Mouse (Mus musculus): Measurements from ENCODE around the gene Pex10. TPM values are rescaled to one million over a fixed set of nuclear protein-coding genes. Genes with fewer than 3 reads are reported as not detected.

Gene Pex10
- polyA plus RNA-seq, 1 experiment from 2014 or later, result 21.3 TPM

- no peak overlapping the region; the same call in 1 of the 2 replicates for H3K27ac ChIP-seq
- ATAC-seq (ENCODE audit: insufficient number of reproducible peaks, low FRiP score, low TSS enrichment, low read depth), result no peak
- peaks cover 9% of the 10 kb centered on the region; the same call in 1 of the 2 replicates for H3K36me3 ChIP-seq
- H3K4me3 ChIP-seq, result no peak overlapping the region
- 81% methylated on average over 8 of the region's 8 CpGs for WGBS
- H3K27me3 ChIP-seq, result no peaks in the 10 kb centered on the region
- H3K4me2 ChIP-seq, result no peak overlapping the region
- H3K4me1 ChIP-seq, result peaks cover 24% of the 10 kb centered on the region
- H3K9me3 ChIP-seq, result no peaks in the 10 kb centered on the region
- H3K9ac ChIP-seq, result no peak overlapping the region
These were observed 29.2 kb downstream of the Pex10 start for GRCm38 (mm10) chr4:155095967-155096366.

GRCm38 (mm10) chr4:155097452-155097851, 30.6 kb downstream of the Pex10 start:
- Histone ChIP-seq H3K9ac (no peak overlapping the region), H3K4me3 (no peak overlapping the region), H3K9me3 (no peaks in the 10 kb centered on the region), H3K27ac (no peak overlapping the region), H3K4me1 (peaks cover 24% of the 10 kb centered on the region), H3K27me3 (no peaks in the 10 kb centered on the region), H3K4me2 (no peak overlapping the region), H3K36me3 (0 out of 2 replicates have a peak, but pooled peaks cover 6% of the 10 kb centered on the region)
- ATAC-seq (ENCODE audit: insufficient number of reproducible peaks, low FRiP score, low TSS enrichment, low read depth), result no peak
- WGBS, result 81% methylated on average over 6 of the region's 6 CpGs

GRCm38 (mm10) chr4:155098572-155098971, 31.8 kb downstream of the Pex10 start:
- H3K9ac ChIP-seq, result no peak overlapping the region
- no peak overlapping the region for H3K27ac ChIP-seq
- H3K27me3 ChIP-seq, result no peaks in the 10 kb centered on the region
- no peaks in the 10 kb centered on the region for H3K36me3 ChIP-seq
- 77% methylated on average over 4 of the region's 4 CpGs for WGBS
- H3K9me3 ChIP-seq, result no peaks in the 10 kb centered on the region
- ATAC-seq (ENCODE audit: insufficient number of reproducible peaks, low FRiP score, low TSS enrichment, low read depth), result no peak
- H3K4me3 ChIP-seq, result no peak overlapping the region
- no peak overlapping the region for H3K4me2 ChIP-seq
- H3K4me1 ChIP-seq, result peaks cover 24% of the 10 kb centered on the region

- Histone ChIP-seq H3K27me3 (no peaks in the 10 kb centered on the region), H3K4me3 (no peak overlapping the region), H3K9me3 (no peaks in the 10 kb centered on the region), H3K9ac (no peak overlapping the region), H3K4me1 (peaks cover 25% of the 10 kb centered on the region), H3K36me3 (no peaks in the 10 kb centered on the region), H3K4me2 (no peak overlapping the region), H3K27ac (no peak overlapping the region)
- no peak for ATAC-seq (ENCODE audit: insufficient number of reproducible peaks, low FRiP score, low TSS enrichment, low read depth)
- 96% methylated on average over 4 of the region's 4 CpGs for WGBS
These were observed 41.1 kb downstream of the Pex10 start for GRCm38 (mm10) chr4:155107886-155108285.

- WGBS, result 19% methylated on average over 5 of the region's 5 CpGs
- H3K9me3 ChIP-seq, result no peaks in the 10 kb centered on the region
- peak overlapping the region; percentile 80 for H3K27ac ChIP-seq
- no peaks in the 10 kb centered on the region for H3K36me3 ChIP-seq
- no peak for ATAC-seq (ENCODE audit: insufficient number of reproducible peaks, low FRiP score, low TSS enrichment, low read depth)
- no peak overlapping the region for H3K4me2 ChIP-seq
- H3K9ac ChIP-seq, result no peak overlapping the region
- H3K4me1 ChIP-seq, result peaks cover 38% of the 10 kb centered on the region
- no peaks in the 10 kb centered on the region for H3K27me3 ChIP-seq
- no peak overlapping the region for H3K4me3 ChIP-seq
These were observed 42.7 kb downstream of the Pex10 start for GRCm38 (mm10) chr4:155109471-155109870.

- H3K9ac ChIP-seq, result no peak overlapping the region
- peak overlapping the region; percentile 12; the same call in 1 of the 2 replicates for H3K4me2 ChIP-seq
- H3K4me1 ChIP-seq, result peaks cover 59% of the 10 kb centered on the region
- 0 out of 2 replicates have a peak, but pooled peaks cover 6% of the 10 kb centered on the region for H3K36me3 ChIP-seq
- peak; percentile 64; the same call in 1 of the 2 replicates for ATAC-seq (ENCODE audit: insufficient number of reproducible peaks, low FRiP score, low TSS enrichment, low read depth)
- peak overlapping the region; percentile 89 for H3K27ac ChIP-seq
- peaks cover 4% of the 10 kb centered on the region; the same call in 1 of the 2 replicates for H3K9me3 ChIP-seq
- no peaks in the 10 kb centered on the region for H3K27me3 ChIP-seq
- H3K4me3 ChIP-seq, result no peak overlapping the region
- 24% methylated on average over 8 of the region's 8 CpGs for WGBS
These were observed 47.1 kb downstream of the Pex10 start for GRCm38 (mm10) chr4:155113766-155114410.

GRCm38 (mm10) chr4:155116607-155117006, 49.8 kb downstream of the Pex10 start:
- ATAC-seq (ENCODE audit: insufficient number of reproducible peaks, low FRiP score, low TSS enrichment, low read depth), result no peak
- peaks cover 4% of the 10 kb centered on the region; the same call in 1 of the 2 replicates for H3K9me3 ChIP-seq
- no peak overlapping the region for H3K27ac ChIP-seq
- H3K27me3 ChIP-seq, result no peaks in the 10 kb centered on the region
- H3K36me3 ChIP-seq, result 0 out of 2 replicates have a peak, but pooled peaks cover 6% of the 10 kb centered on the region
- H3K4me1 ChIP-seq, result peaks cover 60% of the 10 kb centered on the region
- 80% methylated on average over 4 of the region's 4 CpGs for WGBS
- no peak overlapping the region for H3K4me2 ChIP-seq
- no peak overlapping the region for H3K4me3 ChIP-seq
- no peak overlapping the region for H3K9ac ChIP-seq

GRCm38 (mm10) chr4:155117396-155117978, 50.7 kb downstream of the Pex10 start:
- Histone ChIP-seq H3K36me3 (0 out of 2 replicates have a peak, but pooled peaks cover 6% of the 10 kb centered on the region), H3K4me2 (no peak overlapping the region), H3K27ac (no peak overlapping the region; the same call in 1 of the 2 replicates), H3K9me3 (peaks cover 4% of the 10 kb centered on the region; the same call in 1 of the 2 replicates), H3K4me3 (no peak overlapping the region), H3K9ac (no peak overlapping the region), H3K4me1 (peaks cover 68% of the 10 kb centered on the region), H3K27me3 (no peaks in the 10 kb centered on the region)
- ATAC-seq (ENCODE audit: insufficient number of reproducible peaks, low FRiP score, low TSS enrichment, low read depth), result no peak
- WGBS, result 86% methylated on average over 6 of the region's 6 CpGs

GRCm38 (mm10) chr4:155118278-155118677, 51.5 kb downstream of the Pex10 start:
- Histone ChIP-seq H3K9me3 (peaks cover 4% of the 10 kb centered on the region; the same call in 1 of the 2 replicates), H3K9ac (no peak overlapping the region), H3K4me2 (no peak overlapping the region), H3K4me1 (peaks cover 71% of the 10 kb centered on the region), H3K36me3 (0 out of 2 replicates have a peak, but pooled peaks cover 6% of the 10 kb centered on the region), H3K27me3 (no peaks in the 10 kb centered on the region), H3K4me3 (no peak overlapping the region), H3K27ac (no peak overlapping the region)
- ATAC-seq (ENCODE audit: insufficient number of reproducible peaks, low FRiP score, low TSS enrichment, low read depth), result no peak
- 87% methylated on average over 10 of the region's 10 CpGs for WGBS

GRCm38 (mm10) chr4:155120038-155120437, 53.2 kb downstream of the Pex10 start:
- Histone ChIP-seq H3K9me3 (peaks cover 4% of the 10 kb centered on the region; the same call in 1 of the 2 replicates), H3K4me3 (no peak overlapping the region), H3K27ac (peak overlapping the region; percentile 96), H3K27me3 (no peaks in the 10 kb centered on the region), H3K4me2 (no peak overlapping the region), H3K9ac (no peak overlapping the region), H3K36me3 (0 out of 2 replicates have a peak, but pooled peaks cover 6% of the 10 kb centered on the region), H3K4me1 (peaks cover 70% of the 10 kb centered on the region)
- ATAC-seq (ENCODE audit: insufficient number of reproducible peaks, low FRiP score, low TSS enrichment, low read depth), result no peak
- 69% methylated on average over 7 of the region's 7 CpGs for WGBS

- no peaks in the 10 kb centered on the region for H3K27me3 ChIP-seq
- H3K9ac ChIP-seq, result no peak overlapping the region
- peak overlapping the region; percentile 96 for H3K27ac ChIP-seq
- H3K4me2 ChIP-seq, result no peak overlapping the region
- ATAC-seq (ENCODE audit: insufficient number of reproducible peaks, low FRiP score, low TSS enrichment, low read depth), result no peak
- no peak overlapping the region for H3K4me3 ChIP-seq
- H3K9me3 ChIP-seq, result peaks cover 4% of the 10 kb centered on the region; the same call in 1 of the 2 replicates
- 0 out of 2 replicates have a peak, but pooled peaks cover 6% of the 10 kb centered on the region for H3K36me3 ChIP-seq
- WGBS, result 42% methylated on average over 5 of the region's 5 CpGs
- peaks cover 71% of the 10 kb centered on the region for H3K4me1 ChIP-seq
These were observed 53.8 kb downstream of the Pex10 start for GRCm38 (mm10) chr4:155120583-155120982.

- 0 out of 2 replicates have a peak, but pooled peaks cover 6% of the 10 kb centered on the region for H3K36me3 ChIP-seq
- peaks cover 71% of the 10 kb centered on the region for H3K4me1 ChIP-seq
- peaks cover 4% of the 10 kb centered on the region; the same call in 1 of the 2 replicates for H3K9me3 ChIP-seq
These were observed 54.4 kb downstream of the Pex10 start for GRCm38 (mm10) chr4:155121222-155121621.

More at GRCm38 (mm10) chr4:155121222-155121621, 54.4 kb downstream of the Pex10 start:
- ATAC-seq (ENCODE audit: insufficient number of reproducible peaks, low FRiP score, low TSS enrichment, low read depth), result no peak
- no peaks in the 10 kb centered on the region for H3K27me3 ChIP-seq
- 74% methylated on average over 6 of the region's 6 CpGs for WGBS
- H3K4me2 ChIP-seq, result no peak overlapping the region
- H3K27ac ChIP-seq, result peak overlapping the region; percentile 96
- H3K4me3 ChIP-seq, result no peak overlapping the region
- H3K9ac ChIP-seq, result no peak overlapping the region

All from limb, embryonic 15.5 days (tissue).